Mouse (Mus musculus) testis, adult 2 months (tissue): ENCODE measurements at regions not wholly inside any gene's neighbourhood (a gene's known extent, or its start where the extent isn't known, plus 50 kb on each side); places are given as distances from the start of the nearest gene placed in this dataset.

Experiments used
- H3K27ac ChIP-seq: fragments of 200-500 bp; 2 replicates; pipeline ENCODE4 v1.5.1; 2012; ENCODE audit warnings: low read depth, low read length; ENCODE audit not compliant: control insufficient read depth, insufficient read depth
- H3K27me3 ChIP-seq: fragments of 200-500 bp; 2 replicates; pipeline ENCODE4 v1.6.1; 2012; ENCODE audit warnings: mild to moderate bottlenecking, low read length, moderate library complexity; ENCODE audit not compliant: control insufficient read depth, insufficient read depth
- H3K36me3 ChIP-seq: fragments of 200-500 bp; 2 replicates; pipeline ENCODE4 v1.6.1; 2012; ENCODE audit warnings: mild to moderate bottlenecking, low read length; ENCODE audit not compliant: control insufficient read depth, insufficient read depth
- H3K4me1 ChIP-seq: fragments of 200-500 bp; 2 replicates; pipeline ENCODE4 v1.6.1; 2012; ENCODE audit warnings: low read length; ENCODE audit not compliant: control insufficient read depth, insufficient read depth
- H3K4me3 ChIP-seq: fragments of 200-500 bp; 2 replicates; pipeline ENCODE4 v1.5.1; 2012; ENCODE audit warnings: low read depth, mild to moderate bottlenecking, low read length, moderate library complexity, mixed read lengths; ENCODE audit not compliant: control insufficient read depth
- CTCF ChIP-seq: fragments of 200-500 bp; IDR thresholded peaks from 2 replicates; pipeline ENCODE4 v1.5.1; 2012; ENCODE audit warnings: low read depth, mild to moderate bottlenecking, inconsistent platforms, low read length, moderate library complexity; ENCODE audit not compliant: control insufficient read depth, insufficient read depth, insufficient replicate concordance
- POLR2A ChIP-seq: fragments of 200-500 bp; IDR thresholded peaks from 2 replicates; pipeline ENCODE4 v1.6.1; 2012; ENCODE audit warnings: low read depth, mild to moderate bottlenecking, inconsistent platforms, low read length, moderate library complexity; ENCODE audit not compliant: control insufficient read depth

DNA sequence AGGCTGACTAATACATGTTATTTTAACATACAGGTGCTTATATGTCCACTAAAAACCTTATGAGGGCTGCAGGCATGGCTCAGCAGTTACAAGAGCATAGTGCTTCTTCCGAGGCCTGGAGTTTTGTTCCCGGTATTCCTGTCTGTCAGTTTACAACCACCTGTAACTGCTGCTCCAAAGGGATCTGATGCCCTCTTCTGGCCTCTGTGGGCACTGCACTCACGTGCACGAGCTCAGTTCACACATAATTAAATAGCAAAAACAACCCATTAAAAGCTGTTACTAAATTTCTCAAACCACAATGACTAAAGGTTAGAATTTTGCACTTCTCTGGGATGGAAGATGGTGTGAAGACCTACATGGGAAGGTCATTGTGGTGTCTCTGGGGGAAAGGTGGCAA is 87.3 kb upstream of the Gas1 start:
- Histone ChIP-seq H3K4me3 (no peak overlapping the region), H3K27ac (no peak overlapping the region), H3K36me3 (no peaks in the 10 kb centered on the region), H3K4me1 (peaks cover 4% of the 10 kb centered on the region), H3K27me3 (no peaks in the 10 kb centered on the region)
- TF ChIP-seq CTCF (peak; percentile 51; the same call in 1 of the 2 replicates), POLR2A (no peak)

- Histone ChIP-seq H3K36me3 (no peaks in the 10 kb centered on the region), H3K4me3 (no peak overlapping the region), H3K4me1 (peaks cover 4% of the 10 kb centered on the region), H3K27me3 (no peaks in the 10 kb centered on the region), H3K27ac (no peak overlapping the region)
- TF ChIP-seq CTCF, result no peak
Observed at GRCm38 (mm10) chr13:60267557-60267956, 90.4 kb upstream of the Gas1 start.

DNA sequence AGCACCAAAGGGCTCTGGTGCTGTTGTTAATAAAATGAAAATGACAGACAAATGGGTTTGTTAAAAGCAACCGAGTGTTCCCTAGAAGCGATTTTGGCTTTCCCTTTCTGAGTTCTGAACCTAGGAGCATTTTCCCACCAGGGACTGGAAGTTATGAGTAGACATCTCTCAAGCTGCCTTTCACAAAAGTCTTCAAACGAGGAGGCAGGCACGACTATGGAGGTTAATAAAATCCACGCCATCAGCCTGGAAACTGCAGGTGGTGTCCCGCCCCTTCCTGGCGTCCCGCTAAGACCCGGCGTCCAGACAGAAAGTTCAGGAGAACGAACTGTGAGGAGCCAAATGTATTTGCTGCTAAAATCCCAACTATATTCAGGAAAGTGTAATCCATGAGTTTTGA is 91.1 kb upstream of the Gas1 start:
- no peak overlapping the region for H3K4me3 ChIP-seq
- TF ChIP-seq CTCF (no peak), POLR2A (no peak)
- H3K27ac ChIP-seq, result no peak overlapping the region
- H3K4me1 ChIP-seq, result peaks cover 4% of the 10 kb centered on the region
- no peaks in the 10 kb centered on the region for H3K36me3 ChIP-seq
- no peaks in the 10 kb centered on the region for H3K27me3 ChIP-seq

GRCm38 (mm10) chr13:60269406-60269841 is 92.3 kb upstream of the Gas1 start:
- Histone ChIP-seq H3K4me1 (peaks cover 4% of the 10 kb centered on the region), H3K4me3 (no peak overlapping the region), H3K36me3 (no peaks in the 10 kb centered on the region), H3K27ac (no peak overlapping the region), H3K27me3 (no peaks in the 10 kb centered on the region)
- TF ChIP-seq POLR2A, result no peak
- TF ChIP-seq CTCF, result no peak

- Histone ChIP-seq H3K27ac (no peak overlapping the region), H3K4me3 (no peak overlapping the region), H3K36me3 (no peaks in the 10 kb centered on the region), H3K4me1 (peaks cover 4% of the 10 kb centered on the region), H3K27me3 (no peaks in the 10 kb centered on the region)
- TF ChIP-seq POLR2A (no peak), CTCF (no peak)
Observed at GRCm38 (mm10) chr13:60270526-60270925, 93.4 kb upstream of the Gas1 start.

DNA sequence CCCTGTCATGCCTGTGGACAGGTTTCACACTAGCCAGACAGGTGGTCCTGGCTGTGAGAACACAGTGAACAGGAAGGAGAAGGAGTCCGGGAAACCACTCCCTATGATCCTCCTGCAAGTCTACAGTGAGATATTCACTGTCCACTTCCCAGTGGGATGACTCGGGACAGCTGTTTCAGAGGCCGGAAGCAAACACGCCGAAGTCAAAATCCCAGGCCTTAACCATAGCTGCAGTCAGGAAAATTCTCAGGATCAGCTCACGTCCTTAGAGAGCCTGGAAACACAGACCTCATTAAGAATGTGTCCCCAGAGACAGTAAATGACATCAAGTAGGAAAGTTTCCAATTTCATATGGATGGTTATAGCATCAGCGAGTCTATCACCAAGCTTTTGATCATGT is 96.2 kb upstream of the Gas1 start:
- no peak overlapping the region for H3K4me3 ChIP-seq

GRCm38 (mm10) chr13:60282543-60283251 is 105.5 kb upstream of the Gas1 start:
- H3K27ac ChIP-seq, result no peak overlapping the region
- H3K27me3 ChIP-seq, result no peaks in the 10 kb centered on the region
- H3K36me3 ChIP-seq, result no peaks in the 10 kb centered on the region
- H3K4me1 ChIP-seq, result no peaks in the 10 kb centered on the region
- no peak overlapping the region for H3K4me3 ChIP-seq
- TF ChIP-seq POLR2A, result no peak
- no peak for TF ChIP-seq CTCF

More for the DNA sequence above, 96.2 kb upstream of the Gas1 start:
- Histone ChIP-seq H3K4me1 (no peaks in the 10 kb centered on the region), H3K36me3 (no peaks in the 10 kb centered on the region), H3K27me3 (no peaks in the 10 kb centered on the region), H3K27ac (no peak overlapping the region)
- no peak for TF ChIP-seq POLR2A
- TF ChIP-seq CTCF, result no peak
